Mouse (Mus musculus) right cerebral cortex, adult 2 months (tissue): ENCODE measurements at regions not wholly inside any gene's neighbourhood (a gene's known extent, or its start where the extent isn't known, plus 50 kb on each side); places are given as distances from the start of the nearest gene placed in this dataset.
A peak's percentile ranks its signal among the peaks of the same experiment; 100 is the strongest.

ENCODE experiments used
- DNase-seq, 2 experiments: peaks; one replicate each; pipeline ENCODE4 v3.0.0; 2021 to 2022; ENCODE audit warnings: low spot score in 2 of 2

DNA sequence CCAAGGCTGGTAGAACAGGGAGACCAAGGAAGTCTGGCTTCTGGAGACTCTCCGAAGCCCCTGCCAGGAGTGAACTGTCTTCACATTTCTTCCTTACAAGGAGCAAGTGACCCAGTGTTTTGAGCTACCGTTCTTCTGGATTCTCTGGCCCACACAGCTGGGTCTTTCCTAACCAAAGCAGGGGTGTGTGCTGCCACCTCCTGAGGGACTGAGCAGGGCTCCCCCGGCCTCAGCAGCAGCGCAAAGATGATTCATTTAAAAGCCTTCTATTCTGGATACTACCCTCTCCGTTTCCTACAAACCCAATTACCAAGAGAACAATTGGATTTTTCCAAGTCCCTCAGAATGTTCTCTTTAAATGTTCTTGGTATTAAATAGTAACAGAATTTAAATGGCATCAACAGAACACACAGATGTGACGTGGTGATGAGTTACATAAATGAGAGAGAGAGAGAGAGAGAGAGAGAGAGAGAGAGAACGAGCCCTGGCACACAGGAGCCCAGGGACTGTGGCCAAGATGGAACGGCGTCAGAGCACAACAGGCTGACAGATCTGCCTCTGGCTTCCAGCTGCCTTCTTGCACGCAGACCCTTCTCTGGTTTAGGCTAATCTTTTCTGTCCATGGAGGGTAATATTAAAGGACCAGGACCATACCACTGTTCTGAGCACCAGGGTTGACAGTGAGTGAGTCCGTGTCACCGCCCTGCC is 191.6 kb downstream of the Agtpbp1 start:
- DNase-seq: peak; percentile 58 to 69

DNA sequence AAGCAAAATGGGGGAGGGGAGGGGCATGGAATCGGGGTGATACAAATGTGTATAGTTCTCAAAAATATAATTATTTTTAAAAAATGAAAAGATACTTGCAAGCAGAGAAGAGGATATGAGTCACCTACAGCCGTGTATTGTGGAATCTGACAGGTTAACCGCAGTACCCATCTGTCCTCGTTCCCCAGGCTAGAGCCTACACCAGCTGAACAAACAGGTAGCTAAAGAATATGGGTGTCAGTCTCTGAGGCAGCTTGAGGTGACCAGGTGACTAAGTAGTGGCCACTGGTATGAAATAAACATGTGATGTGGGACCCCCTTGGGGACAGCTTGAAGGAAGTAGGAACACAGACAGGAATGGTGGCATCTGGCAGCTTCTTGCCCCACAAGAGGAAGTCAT is 192.2 kb downstream of the Agtpbp1 start:
- no peak for DNase-seq

DNA sequence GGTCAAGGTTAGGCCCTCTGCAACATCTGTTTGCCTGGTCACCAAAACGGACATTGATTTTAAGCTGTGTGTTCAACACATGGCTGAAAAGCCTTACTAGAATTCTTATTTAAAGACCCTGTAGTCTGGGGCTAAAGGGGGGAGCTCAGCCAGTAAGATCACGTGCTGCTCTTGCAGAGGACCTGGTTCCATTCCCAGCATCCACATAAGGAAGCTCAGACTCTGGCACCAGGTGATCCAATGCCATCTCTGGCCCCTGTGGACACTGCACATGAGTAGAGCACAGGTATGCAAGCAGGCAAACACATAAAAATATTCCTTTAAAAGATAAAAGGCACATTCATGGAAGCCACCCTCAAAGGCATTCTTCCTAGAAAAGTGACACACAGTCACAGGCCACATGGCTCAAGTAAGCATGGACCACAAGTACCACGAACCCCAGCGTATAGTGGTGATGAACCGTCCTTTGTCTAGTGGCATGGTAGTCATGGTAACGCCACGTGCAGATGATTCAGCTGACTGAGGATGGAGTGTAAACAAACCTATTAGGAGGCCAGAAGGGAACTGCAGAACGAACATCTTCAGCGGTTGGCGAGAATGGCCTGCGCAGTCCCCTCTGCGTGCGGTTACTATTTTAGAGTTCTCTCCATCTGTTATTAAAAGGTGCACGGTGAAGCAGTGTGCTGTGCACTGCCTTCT is 197.3 kb downstream of the Agtpbp1 start:
- peak in 1 of 2 experiments; percentile 25 for DNase-seq

DNA sequence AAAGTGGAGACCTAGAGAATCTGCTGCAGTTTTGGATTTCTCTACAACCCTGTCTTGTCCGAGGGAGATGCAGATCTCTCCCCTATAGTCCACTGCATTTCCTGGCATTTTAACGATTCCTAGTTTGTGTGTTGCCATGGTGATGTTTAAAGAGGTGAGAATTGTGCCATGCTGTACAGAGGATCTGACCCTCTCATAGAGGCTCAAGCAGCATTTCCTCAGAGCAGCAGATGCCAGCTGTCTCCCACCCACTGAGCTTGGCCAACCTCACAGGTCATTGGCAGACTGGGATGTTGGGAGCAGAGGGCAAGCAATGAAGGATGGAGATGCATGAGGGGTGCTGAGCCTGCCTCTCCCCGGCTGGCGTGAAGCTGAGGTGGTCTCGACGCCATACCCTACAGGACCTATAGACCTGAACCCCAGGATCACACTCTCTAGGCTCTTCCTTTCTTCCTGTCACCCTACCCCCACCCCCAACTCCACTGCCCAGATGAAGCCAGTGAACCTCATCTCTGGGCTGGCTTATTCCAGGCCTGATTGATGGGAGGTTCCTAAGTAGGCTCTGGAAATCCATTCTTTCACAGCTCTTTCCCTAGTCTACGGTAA is 198.0 kb downstream of the Agtpbp1 start:
- DNase-seq: no peak

DNA sequence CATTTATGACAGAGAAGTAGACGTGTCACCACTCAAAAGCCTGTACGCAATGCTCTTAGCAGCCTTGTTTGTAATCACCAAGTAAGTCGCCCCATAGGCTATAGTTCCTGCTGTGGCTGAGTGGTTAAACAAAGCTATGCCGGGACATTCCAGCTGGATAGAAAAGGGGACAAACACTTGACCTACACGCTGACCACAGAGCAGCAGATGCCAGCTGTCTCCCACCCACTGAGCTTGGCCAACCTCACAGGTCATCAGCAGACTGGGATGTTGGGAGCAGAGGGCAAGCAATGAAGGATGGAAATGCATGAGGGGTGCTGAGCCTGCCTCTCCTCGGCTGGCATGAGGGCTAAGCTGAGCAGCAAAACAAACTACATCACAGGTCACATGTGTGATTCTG is 199.2 kb downstream of the Agtpbp1 start:
- DNase-seq: no peak

DNA sequence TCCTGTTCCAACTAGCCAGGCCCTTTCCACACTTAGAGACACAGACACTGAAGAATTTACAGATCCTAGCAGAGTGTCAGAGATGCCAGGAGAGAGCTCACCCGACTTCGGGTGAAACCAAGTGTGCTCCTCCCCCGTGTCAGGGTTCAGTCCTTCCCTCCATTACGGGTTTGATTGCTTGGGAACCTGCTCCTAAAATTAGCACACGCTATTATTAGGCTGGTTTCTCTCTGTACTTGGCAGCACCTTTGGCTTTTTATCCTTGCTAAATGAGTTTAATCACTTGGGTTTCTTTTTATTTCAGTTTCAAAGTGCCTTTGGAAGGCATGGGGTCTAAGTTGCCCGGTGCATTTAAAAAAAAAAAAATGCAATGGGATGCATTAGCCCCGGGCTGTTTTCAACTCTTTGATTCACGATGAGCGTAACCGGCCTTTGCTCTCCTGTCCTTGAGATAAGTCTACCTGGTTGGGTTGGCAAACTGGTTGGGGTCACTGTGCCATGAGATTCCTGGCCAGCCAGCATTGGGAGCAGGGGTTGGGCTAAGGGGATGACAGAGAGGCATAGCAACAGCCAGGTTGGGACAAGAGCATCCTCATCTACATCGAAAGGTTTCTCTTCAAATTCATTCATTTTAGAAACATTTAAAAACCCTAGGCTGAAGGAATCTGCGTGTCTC is 214.7 kb downstream of the Agtpbp1 start:
- DNase-seq: no peak

DNA sequence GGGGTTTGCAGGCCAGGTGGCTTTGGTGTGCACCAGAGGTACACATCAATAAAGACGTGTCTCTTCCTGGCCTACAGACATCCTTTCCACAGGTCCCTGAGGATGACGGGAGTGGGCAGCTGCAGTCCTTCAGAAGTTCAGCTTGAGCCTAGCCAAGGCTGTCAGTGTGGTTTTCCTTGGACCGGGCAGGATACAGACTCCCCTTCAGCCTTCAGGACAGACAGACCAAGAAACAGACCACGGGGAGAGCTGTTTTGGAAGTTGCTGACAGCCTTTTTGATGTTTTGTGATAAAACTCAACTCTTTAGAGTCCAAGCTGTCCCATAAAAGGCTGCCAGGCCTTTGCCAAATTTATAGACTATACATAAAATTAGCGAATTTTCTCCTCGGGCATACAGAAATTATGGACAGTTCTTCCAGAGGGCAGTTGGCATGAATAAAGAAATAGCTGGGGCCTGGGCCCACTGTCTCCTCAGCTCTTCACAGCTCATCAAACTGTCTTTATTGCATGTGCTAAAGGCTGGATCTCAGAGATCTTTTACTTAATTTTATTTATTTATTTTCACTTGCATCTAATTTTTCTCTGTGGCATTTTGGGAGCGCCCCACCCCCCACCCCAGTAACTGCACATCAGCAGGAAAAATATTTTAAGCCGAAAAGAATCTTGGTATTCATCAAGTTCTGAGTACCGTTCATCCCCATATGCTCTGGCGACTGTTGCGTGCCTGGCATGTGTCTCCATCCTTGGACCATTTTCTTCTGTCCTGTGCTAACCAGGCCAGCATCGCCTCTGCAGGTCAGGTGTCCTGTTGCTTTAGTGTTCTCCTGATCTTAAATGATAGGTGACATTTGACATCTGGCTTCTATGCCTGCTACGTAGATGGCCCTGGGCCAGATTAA is 216.2 kb downstream of the Agtpbp1 start:
- DNase-seq: no peak

DNA sequence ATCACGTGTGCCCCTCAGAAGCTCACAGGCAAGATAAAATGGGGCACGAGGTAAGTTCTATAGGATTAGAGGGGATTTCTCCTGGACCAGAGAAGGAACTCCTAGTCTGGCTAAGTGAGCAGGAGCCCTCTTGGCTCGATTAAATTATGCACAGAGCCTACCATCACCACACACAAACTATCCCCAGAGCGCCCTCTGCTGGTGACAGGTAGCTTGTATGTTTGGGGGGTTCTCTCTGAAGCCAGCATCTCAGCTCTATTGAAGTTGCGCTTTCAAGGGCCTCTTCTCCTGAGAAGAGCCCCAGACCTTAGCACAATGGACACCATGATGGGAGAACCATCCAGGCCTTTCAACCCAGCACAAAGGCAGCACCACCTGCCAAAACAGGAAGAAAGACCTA is 219.6 kb downstream of the Agtpbp1 start:
- DNase-seq: peak; percentile 91 to 93

DNA sequence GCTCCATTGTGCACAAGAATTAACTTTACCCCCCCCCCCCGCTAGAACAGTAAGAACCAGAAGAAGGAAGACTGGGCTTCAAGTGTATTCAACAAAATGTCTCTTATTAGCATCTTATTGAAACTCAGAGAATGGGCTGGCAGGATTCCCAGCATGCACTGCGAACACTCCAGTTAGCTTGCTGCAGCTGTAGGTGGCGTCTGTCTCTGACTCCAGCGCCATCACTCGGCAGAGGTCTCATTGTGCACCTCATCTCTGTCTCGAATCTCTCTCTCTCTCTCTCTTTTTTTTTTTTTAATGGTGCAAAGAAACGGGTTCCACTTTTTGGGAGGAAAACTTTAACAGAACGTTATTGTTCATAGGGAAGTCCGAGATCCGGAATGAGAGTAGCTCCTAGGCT is 221.6 kb downstream of the Agtpbp1 start:
- no peak for DNase-seq

DNA sequence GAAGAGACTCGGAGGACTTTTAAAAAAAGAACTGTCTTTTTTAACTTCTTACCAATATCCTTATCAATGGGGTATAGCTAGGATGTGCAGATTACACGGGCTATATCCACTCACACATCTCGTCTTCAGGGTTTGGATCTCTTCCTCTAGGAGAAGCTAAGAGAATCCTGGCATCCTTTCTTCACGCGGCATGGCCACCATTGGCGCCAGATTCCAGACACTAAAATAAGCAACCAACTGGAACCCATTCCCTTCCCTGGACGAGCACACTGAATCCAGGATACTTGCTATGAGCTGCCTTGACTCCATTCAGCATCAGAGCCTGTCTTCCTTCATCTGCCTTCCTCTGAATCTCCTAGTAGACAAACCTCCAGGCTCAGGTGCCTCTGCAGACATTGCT is 223.7 kb downstream of the Agtpbp1 start:
- no peak for DNase-seq

DNA sequence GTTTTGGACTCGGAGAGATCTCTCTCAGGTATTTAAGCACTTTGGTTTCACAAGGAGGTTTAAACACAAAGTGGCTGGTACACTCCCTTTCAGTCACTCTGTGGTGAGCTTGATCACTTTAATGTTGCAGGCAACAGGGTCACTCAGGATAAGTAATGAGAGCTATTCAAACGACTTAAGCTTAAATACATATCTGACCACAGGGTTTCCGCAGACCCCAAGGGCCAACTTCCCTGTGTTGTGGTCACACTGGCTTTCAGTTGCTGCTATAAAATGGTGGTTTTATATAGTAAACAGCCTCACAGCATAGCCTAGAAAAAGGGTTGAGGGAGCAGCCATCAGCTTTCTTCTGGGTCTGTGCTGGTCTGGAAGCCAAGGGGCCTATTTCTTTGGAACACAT is 225.0 kb downstream of the Agtpbp1 start:
- DNase-seq: no peak

DNA sequence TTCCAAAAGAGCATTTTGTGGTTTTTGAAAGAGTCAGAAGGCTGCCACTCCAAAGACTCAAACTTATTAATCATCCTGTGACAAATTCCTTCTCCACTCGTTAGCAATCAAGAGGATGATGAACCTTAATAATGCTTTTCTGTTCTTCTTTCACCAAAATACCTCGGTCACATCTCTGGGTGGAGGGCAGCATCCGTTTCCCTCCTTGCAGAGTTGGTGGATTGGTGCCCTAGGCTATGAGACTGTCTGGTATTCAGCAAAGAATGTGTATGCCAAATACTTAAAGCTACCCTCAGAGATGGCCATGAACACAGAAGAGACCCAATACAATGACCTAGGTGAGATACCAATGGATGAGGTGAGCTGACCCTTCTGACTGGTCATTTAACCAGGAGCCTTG is 226.6 kb downstream of the Agtpbp1 start:
- no peak for DNase-seq

DNA sequence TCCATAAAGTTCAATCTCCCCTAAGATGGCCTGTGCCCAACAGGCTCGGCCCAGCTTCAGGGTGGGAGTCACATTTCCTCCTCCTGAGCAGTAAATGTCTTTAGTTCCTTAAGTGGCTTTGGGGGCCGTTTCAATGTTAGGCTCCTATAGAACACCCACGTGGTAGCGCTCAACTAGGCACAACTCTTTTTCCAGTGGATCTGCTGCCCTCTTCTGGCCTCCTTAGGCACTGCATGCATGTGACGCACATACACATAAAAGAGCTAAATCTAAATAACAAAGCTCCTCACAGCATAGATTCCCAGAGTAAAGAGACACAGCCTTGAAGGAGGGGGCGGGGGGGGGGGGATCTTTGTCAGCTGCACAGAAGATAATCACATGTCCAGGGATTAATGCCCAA is 233.6 kb downstream of the Agtpbp1 start:
- no peak for DNase-seq

DNA sequence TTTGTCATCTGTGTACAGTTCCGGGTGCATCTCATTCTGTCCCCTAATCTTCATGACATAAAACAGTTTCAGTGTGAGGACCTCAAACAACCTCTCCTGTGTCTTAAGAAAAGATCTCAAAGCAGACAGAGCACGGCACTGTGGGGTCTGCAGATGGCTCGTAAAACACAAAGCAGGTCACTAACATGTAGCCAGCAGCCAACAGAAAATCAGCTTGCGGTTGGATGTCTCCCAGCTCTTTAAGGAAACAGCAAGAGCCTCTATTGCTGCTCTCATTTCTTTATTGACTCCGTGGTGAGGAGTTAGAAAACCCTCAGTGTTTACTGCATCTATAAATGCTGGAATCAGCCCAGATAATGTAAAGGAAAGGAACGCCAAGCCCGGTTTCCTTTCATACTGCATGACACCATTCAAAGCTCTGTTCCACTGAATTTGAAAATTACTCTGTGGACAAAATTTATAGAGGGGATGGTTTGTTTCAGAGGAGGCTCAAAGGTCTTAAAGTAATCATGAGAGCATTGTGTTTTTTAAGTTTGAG is 234.3 kb downstream of the Agtpbp1 start:
- DNase-seq: no peak

DNA sequence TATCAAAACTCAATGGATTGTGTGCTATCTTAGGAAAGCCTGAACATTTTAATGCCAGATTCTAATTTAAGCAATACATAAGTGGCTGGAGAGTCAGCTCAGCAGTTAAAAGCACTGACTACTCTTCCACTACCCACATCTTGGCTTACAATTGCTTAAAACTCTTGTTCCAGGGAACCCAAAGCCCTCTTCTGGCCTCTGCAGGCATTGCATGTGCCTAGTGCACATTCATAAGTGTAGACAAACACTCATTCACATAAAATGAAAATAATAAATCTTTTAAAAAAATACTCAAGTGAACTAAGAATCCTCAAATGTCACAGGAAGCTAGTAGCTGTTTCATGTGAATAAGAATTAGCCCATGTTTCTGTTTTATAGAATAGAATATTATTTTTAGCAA is 236.5 kb downstream of the Agtpbp1 start:
- DNase-seq: no peak

DNA sequence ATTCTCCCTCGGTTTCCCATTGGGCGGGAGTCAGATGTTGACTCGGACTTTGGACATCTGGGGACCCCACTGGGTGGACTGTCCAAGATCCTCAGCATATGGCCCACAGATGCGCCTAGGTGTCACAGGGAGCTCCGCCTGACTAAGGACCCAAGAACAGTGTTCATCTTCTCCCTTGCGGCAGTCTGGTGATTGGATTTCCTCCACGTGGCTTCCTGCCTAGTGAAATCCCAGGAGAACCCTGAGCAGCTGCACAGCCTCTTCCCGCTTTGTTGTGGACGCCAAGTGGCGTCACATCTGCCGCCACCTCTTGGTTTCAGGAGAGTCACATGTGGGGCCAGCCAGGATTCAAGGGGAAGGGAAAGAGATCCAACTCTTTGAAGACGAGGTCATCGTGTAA is 243.2 kb downstream of the Agtpbp1 start:
- DNase-seq: no peak

DNA sequence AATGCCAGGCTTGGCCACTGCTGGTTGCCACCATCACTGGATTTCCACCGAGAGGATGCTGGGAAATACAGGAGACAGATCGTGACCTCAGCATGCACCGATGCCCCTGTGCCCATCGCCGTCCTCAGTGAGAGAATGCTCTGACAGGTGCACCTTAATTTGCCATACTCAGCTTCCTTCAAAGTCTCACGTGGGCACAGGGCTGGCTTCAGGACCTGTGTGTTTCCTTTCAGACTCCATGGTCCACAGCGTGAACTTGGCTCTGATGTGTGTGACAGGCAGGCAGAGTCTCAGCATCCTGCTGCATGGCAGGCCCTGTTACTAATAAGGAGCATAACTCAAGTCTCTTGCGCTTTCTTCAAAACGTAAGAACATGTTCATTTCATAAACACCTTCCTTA is 246.6 kb downstream of the Agtpbp1 start:
- no peak for DNase-seq

DNA sequence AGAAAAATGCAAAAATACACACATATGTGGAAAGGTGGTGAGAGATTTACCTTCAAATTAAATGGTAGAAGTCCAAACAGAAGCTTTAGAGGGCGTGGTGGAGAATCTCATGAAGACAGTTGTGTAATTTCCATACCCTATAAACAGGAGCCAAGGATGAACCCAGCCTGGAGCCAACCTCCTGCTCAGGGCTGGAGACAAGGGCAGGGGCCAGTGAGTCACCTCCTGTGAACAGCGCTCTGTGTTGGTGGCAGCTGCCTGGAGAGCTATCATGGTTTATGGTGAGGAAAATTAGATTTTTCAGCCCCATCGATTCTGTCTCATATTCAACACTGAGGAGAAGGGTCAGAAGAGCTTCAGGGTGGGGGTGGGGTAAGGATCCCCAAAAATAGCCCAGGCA is 261.1 kb downstream of the Agtpbp1 start:
- DNase-seq: no peak

DNA sequence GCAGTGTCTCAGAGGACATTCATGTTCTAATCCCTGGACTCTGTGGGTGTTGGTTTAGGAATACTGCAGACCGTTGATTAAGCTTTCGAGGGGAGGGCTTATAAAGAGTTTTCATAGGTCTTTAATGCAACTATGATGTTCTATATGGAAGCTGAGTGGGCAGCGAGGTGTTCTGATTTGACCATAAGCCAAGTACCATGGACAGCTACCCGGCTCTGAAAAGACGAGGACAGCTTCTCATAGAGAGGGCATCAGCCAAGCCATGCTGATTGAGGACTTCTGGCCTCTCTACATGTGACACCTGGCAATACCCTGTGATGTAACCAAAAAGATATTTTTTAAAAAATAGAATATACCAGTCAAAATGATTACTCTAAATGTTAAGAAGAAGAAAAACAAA is 261.6 kb downstream of the Agtpbp1 start:
- DNase-seq: no peak

DNA sequence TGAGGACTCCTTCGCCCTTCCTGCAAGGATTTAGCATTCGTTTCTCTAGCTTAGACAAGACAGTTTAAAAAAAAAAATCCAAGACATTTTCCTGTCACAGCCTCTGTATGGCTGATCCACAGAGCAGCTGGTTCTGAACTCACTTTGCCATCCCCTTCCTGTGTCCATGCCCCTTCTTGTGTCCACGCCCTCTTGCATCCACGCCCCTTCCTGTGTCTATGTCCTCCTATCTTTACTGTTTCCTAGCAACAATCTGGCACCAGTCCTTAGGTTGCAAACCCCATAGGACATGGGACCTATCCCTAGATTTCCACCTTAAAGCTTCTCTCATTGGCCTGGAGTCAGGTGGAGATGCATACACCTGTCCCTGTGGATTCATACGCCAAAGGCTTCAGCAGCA is 264.8 kb downstream of the Agtpbp1 start:
- DNase-seq: no peak

DNA sequence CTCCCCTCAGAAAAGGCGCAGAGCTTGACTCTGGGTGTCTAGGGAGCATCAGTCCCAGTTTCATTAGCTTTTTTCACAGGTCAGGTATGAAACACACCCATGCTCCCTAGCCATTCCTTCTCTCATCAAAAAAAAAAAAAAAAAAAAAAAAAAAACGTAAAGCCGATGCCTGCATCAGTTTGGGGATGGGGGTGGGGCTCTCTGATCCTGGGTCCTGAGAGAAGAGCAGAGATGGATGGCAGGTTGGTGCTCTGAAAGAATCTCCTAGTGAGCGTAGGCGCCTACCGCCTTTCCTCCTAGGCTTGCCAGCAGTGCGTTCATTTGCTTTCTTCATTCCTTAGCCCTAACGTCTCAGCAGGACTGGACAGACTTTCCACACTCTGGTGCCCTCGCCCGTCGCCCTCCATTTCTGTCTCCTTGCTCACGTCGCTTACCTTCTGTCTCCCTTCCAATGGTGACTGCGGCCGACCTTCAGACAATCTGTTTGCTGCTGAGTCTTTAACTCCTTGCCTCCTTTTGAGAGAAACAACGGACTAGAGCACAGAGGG is 267.5 kb downstream of the Agtpbp1 start:
- no peak for DNase-seq
